ENCODE assay signal across 11 mouse cellular contexts in the genomic region with DNA sequence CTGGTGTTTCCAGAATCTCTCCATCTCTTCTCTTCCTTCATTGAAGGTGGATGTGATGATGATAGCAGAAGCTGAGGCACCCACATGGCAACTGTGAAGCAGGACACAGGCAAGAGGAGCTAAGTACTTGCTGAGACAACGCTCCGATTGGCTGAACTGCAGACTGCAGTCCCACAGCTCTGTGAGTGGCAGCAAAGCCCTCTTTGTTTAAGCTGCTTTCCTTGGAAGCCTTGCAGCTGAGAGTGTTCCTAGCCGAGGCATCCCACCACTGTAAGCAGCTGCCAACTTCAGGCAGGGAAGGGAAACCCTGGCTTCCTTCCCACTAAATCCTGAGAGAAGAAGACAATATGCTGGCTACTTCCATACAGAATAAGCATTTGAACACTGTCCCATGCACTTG. TPM values are rescaled to one million over a fixed set of nuclear protein-coding genes. Genes with fewer than 3 reads are reported as not detected.
DNase-seq lines count a peak whose midpoint lies in the region; ATAC-seq lines count a peak whose summit lies in the region.
"Had no signal": no experiment of that assay in that cellular context is flagged by ENCODE, and none has a peak within 500 bp of the region (broad histone marks: within the 10 kb centered on the region; RNA-seq: fewer than 3 reads in every experiment).

No protein-coding gene starts in this region.

- H3K27ac ChIP-seq in hindbrain, embryonic 15.5 days (replicated peaks), result peak overlapping the region; percentile 59
- H3K27ac ChIP-seq in hindbrain, embryonic 12.5 days, result no peak overlapping the region
- no peak overlapping the region for H3K27ac ChIP-seq in intestine, embryonic 15.5 days
- H3K27ac ChIP-seq: heart, embryonic 13.5 days; limb, embryonic 12.5 days had no signal

- intact Hi-C loops in left cerebral cortex, postnatal 25 days (cut with DNase I), result no loop called here

- peaks cover 11% of the 10 kb centered on the region for H3K4me1 ChIP-seq in hindbrain, embryonic 15.5 days (replicated peaks)
- H3K4me1 ChIP-seq in hindbrain, embryonic 12.5 days, result no peaks in the 10 kb centered on the region
- no peaks in the 10 kb centered on the region for H3K4me1 ChIP-seq in intestine, embryonic 15.5 days (replicated peaks)
- H3K4me1 ChIP-seq: limb, embryonic 12.5 days had no signal

- no peaks in the 10 kb centered on the region for H3K27me3 ChIP-seq in hindbrain, embryonic 15.5 days
- H3K27me3 ChIP-seq in hindbrain, embryonic 12.5 days, result 0 out of 2 replicates have a peak, but pooled peaks cover 3% of the 10 kb centered on the region
- no peaks in the 10 kb centered on the region for H3K27me3 ChIP-seq in intestine, embryonic 15.5 days (replicated peaks)
- H3K27me3 ChIP-seq: heart, embryonic 13.5 days; limb, embryonic 12.5 days had no signal

- DNase-seq in right cerebral cortex, adult 2 months (ENCODE audit: low spot score in 2 of 2), result peak; percentile 5 to 11
- no peak for DNase-seq in right cerebral cortex, postnatal 14 days
- DNase-seq in left cerebral cortex, postnatal 25 days (ENCODE audit: low spot score in 2 of 2), result peak; percentile 9 to 59
- DNase-seq in thymus, adult 18-20 months, result no peak
- DNase-seq: cerebellum, postnatal 36 days had no signal

- no peak overlapping the region for H3K4me3 ChIP-seq in hindbrain, embryonic 15.5 days
- no peak overlapping the region for H3K4me3 ChIP-seq in hindbrain, embryonic 12.5 days
- no peak overlapping the region for H3K4me3 ChIP-seq in intestine, embryonic 15.5 days (replicated peaks)
- H3K4me3 ChIP-seq: heart, embryonic 13.5 days; kidney, embryonic 15.5 days; limb, embryonic 12.5 days had no signal

- H3K9me3 ChIP-seq in hindbrain, embryonic 15.5 days, result no peaks in the 10 kb centered on the region
- H3K9me3 ChIP-seq in hindbrain, embryonic 12.5 days (replicated peaks), result no peaks in the 10 kb centered on the region
- H3K9me3 ChIP-seq in intestine, embryonic 15.5 days, result no peaks in the 10 kb centered on the region
- H3K9me3 ChIP-seq: heart, embryonic 13.5 days; kidney, embryonic 15.5 days; limb, embryonic 12.5 days had no signal

- H3K36me3 ChIP-seq in hindbrain, embryonic 15.5 days, result no peaks in the 10 kb centered on the region
- no peaks in the 10 kb centered on the region for H3K36me3 ChIP-seq in hindbrain, embryonic 12.5 days
- H3K36me3 ChIP-seq in intestine, embryonic 15.5 days, result no peaks in the 10 kb centered on the region
- H3K36me3 ChIP-seq: heart, embryonic 13.5 days; kidney, embryonic 15.5 days; limb, embryonic 12.5 days had no signal

- ATAC-seq in hindbrain, embryonic 15.5 days (ENCODE audit: low FRiP score, low read depth), result peak; percentile 88
- no peak for ATAC-seq in hindbrain, embryonic 12.5 days (ENCODE audit: low FRiP score)
- no peak for ATAC-seq in intestine, embryonic 15.5 days

- H3K4me2 ChIP-seq in hindbrain, embryonic 15.5 days, result no peak overlapping the region
- no peak overlapping the region for H3K4me2 ChIP-seq in hindbrain, embryonic 12.5 days (replicated peaks)
- no peak overlapping the region for H3K4me2 ChIP-seq in intestine, embryonic 15.5 days (replicated peaks)
- H3K4me2 ChIP-seq: heart, embryonic 13.5 days; kidney, embryonic 15.5 days; limb, embryonic 12.5 days had no signal

- H3K9ac ChIP-seq in hindbrain, embryonic 15.5 days, result no peak overlapping the region
- H3K9ac ChIP-seq in hindbrain, embryonic 12.5 days, result no peak overlapping the region
- H3K9ac ChIP-seq in intestine, embryonic 15.5 days, result no peak overlapping the region
- H3K9ac ChIP-seq: heart, embryonic 13.5 days; kidney, embryonic 15.5 days; limb, embryonic 12.5 days had no signal

- 36% methylated on average over 3 of the region's 3 CpGs for WGBS in hindbrain, embryonic 15.5 days
- whole genome bisulfite sequencing in hindbrain, embryonic 12.5 days, result 27% methylated on average over 3 of the region's 3 CpGs
- WGBS in intestine, embryonic 15.5 days, result 28% methylated on average over 3 of the region's 3 CpGs

RNA-seq across cellular contexts. Expression of gene Ret, which starts 28.6 kb away (rescaled TPM):
- 16.8 and 17.7 TPM in 2 replicates for polyA plus RNA-seq in hindbrain, embryonic 15.5 days (2015; fragmentation: Nextera tagmentation; extraction: Ambion mirVana)
- 6.5 and 6.6 TPM in 2 replicates for polyA plus RNA-seq in hindbrain, embryonic 12.5 days (2016; fragmentation: Nextera tagmentation; extraction: Ambion mirVana)
- 1 to 10 TPM; 4.1 TPM for total RNA-seq in left cerebral cortex, postnatal 25 days (2021)
- polyA plus RNA-seq in intestine, embryonic 15.5 days (2015; fragmentation: Nextera tagmentation; extraction: Ambion mirVana), result 14.7 and 16.7 TPM in 2 replicates

Comparison
In these comparisons a context has a peak if more than half of its experiments do, and no peak if none do; other contexts are left out.
1. DNase-seq: peak in right cerebral cortex, adult 2 months (2 of 2) and left cerebral cortex, postnatal 25 days (2 of 2); none in right cerebral cortex, postnatal 14 days (single experiment) and thymus, adult 18-20 months (0 of 2).